Mouse (Mus musculus) CH12.LX (cell line): Measurements from ENCODE around the gene Tmc3.

Experiments
- CTCF ChIP-seq, 2 experiments: IDR thresholded peaks in 1 of 2; conservative IDR thresholded peaks in 1 of 2; 2 replicates each; pipeline ENCODE4 v1.5.1; 2011 to 2012; ENCODE audit warnings: low read depth in 2 of 2, low read length in 2 of 2, improper control_type of control experiment in 1 of 2, inconsistent platforms in 1 of 2, mild to moderate bottlenecking in 1 of 2, moderate library complexity in 1 of 2
- E2F4 ChIP-seq: IDR thresholded peaks from 2 replicates; pipeline ENCODE4 v1.6.1; 2011; ENCODE audit warnings: low read depth, low read length, improper control_type of control experiment; ENCODE audit not compliant: insufficient replicate concordance
- EP300 ChIP-seq: IDR thresholded peaks from 2 replicates; pipeline ENCODE4 v1.6.1; 2011; ENCODE audit warnings: low read length, improper control_type of control experiment
- ETS1 ChIP-seq: conservative IDR thresholded peaks from 2 replicates; pipeline ENCODE4 v1.6.1; 2012; ENCODE audit warnings: low read depth, mild to moderate bottlenecking, inconsistent platforms, low read length, improper control_type of control experiment, moderate library complexity
- NRF1 ChIP-seq: IDR thresholded peaks from 2 replicates; pipeline ENCODE4 v1.6.1; 2014; ENCODE audit warnings: low read depth, mild to moderate bottlenecking, inconsistent platforms, low read length, improper control_type of control experiment, moderate library complexity
- POLR2A ChIP-seq: IDR thresholded peaks from 2 replicates; pipeline ENCODE4 v1.6.1; 2011; ENCODE audit warnings: low read depth, mild to moderate bottlenecking, improper control_type of control experiment, low read length
- POLR2AphosphoS2 ChIP-seq: IDR thresholded peaks from 2 replicates; pipeline ENCODE4 v1.6.1; 2011; ENCODE audit warnings: low read depth, low read length, improper control_type of control experiment
- RCOR1 ChIP-seq: conservative IDR thresholded peaks from 2 replicates; pipeline ENCODE4 v1.6.1; 2012; ENCODE audit warnings: low read depth, mild to moderate bottlenecking, inconsistent platforms, low read length, improper control_type of control experiment
- TBP ChIP-seq: conservative IDR thresholded peaks from 2 replicates; pipeline ENCODE4 v1.6.1; 2011; ENCODE audit warnings: low read depth, low read length, improper control_type of control experiment
- USF1 ChIP-seq: IDR thresholded peaks from 2 replicates; pipeline ENCODE4 v1.6.1; 2014; ENCODE audit warnings: low read depth, mild to moderate bottlenecking, inconsistent platforms, low read length, improper control_type of control experiment

- no peak for TF ChIP-seq RCOR1
- TF ChIP-seq CTCF (conservative IDR thresholded peaks at IDR 0.05 in 1 of 2, IDR thresholded peaks at IDR 0.05 in 1 of 2; ENCODE audit: low read depth in 2 of 2, low read length in 2 of 2): no peak
- no peak for TF ChIP-seq NRF1
- no peak for TF ChIP-seq ETS1
- TF ChIP-seq E2F4: no peak
- no peak for TF ChIP-seq POLR2A
- TF ChIP-seq TBP: no peak
- TF ChIP-seq POLR2AphosphoS2: no peak
- TF ChIP-seq USF1: no peak
- no peak for TF ChIP-seq EP300
Measured at GRCm38 (mm10) chr7:83611886-83612285, 27.2 kb downstream of the Tmc3 start.
